Mouse (Mus musculus) heart, embryonic 10.5 days (tissue): ENCODE data around the gene Rad50. TPM values are rescaled to one million over a fixed set of nuclear protein-coding genes. Genes with fewer than 3 reads are reported as not detected.

ENCODE experiments used
- DNase-seq: peaks from one replicate; pipeline ENCODE4 v3.0.0-alpha.2; 2017; ENCODE audit warnings: low spot score
- H3K27ac ChIP-seq: fragments of 300-500 bp; sonication (generic); 2 replicates; pipeline ENCODE4 v1.5.1; 2016; ENCODE audit warnings: mild to moderate bottlenecking
- H3K27me3 ChIP-seq: fragments of 300-500 bp; sonication (generic); 2 replicates; pipeline ENCODE4 v1.6.1; 2016; ENCODE audit warnings: mild to moderate bottlenecking; ENCODE audit not compliant: poor library complexity, insufficient read depth, severe bottlenecking
- H3K36me3 ChIP-seq: fragments of 300-500 bp; sonication (generic); 2 replicates; pipeline ENCODE4 v1.6.1; 2016; ENCODE audit warnings: mild to moderate bottlenecking, moderate library complexity
- H3K4me1 ChIP-seq: fragments of 300-500 bp; sonication (generic); 2 replicates; pipeline ENCODE4 v1.6.1; 2016; ENCODE audit warnings: mild to moderate bottlenecking
- H3K4me3 ChIP-seq: fragments of 300-500 bp; sonication (generic); 2 replicates; pipeline ENCODE4 v1.5.1; 2016; ENCODE audit warnings: mild to moderate bottlenecking, moderate library complexity
- H3K9me3 ChIP-seq: fragments of 300-500 bp; sonication (generic); 2 replicates; pipeline ENCODE4 v1.6.1; 2016; ENCODE audit warnings: mild to moderate bottlenecking, moderate library complexity
- WGBS: fragments of 180-500 bp; shearing (Covaris S2); methylation state at CpG from one replicate; pipeline ENCODE4 v1.1.7; 2016; 5-methylcytosine and 5-hydroxymethylcytosine counted together
- polyA plus RNA-seq: library from polyadenylated mRNA; unstranded; fragments of >200 nt; fragmentation: Nextera tagmentation; extraction: Ambion mirVana; gene quantifications from 2 replicates; pipeline ENCODE4 v1.2.1, GENCODE M21; 2016

Rad50 gene
- polyA plus RNA-seq, 1 experiment from 2014 or later: 26.5 TPM

- DNase-seq: no peak
- H3K4me1 ChIP-seq: peaks cover 4% of the 10 kb centered on the region; the same call in 1 of the 2 replicates
- H3K36me3 ChIP-seq: peaks cover 44% of the 10 kb centered on the region
- WGBS: 68% methylated on average over 2 of the region's 2 CpGs
- no peak overlapping the region for H3K4me3 ChIP-seq
- no peaks in the 10 kb centered on the region for H3K27me3 ChIP-seq
- no peak overlapping the region for H3K27ac ChIP-seq
- H3K9me3 ChIP-seq: no peaks in the 10 kb centered on the region
These were observed 24.9 kb downstream of the Rad50 start for GRCm38 (mm10) chr11:53682170-53682569.

GRCm38 (mm10) chr11:53681686-53682085 lies 25.4 kb downstream of the Rad50 start:
- no peak for DNase-seq
- peaks cover 44% of the 10 kb centered on the region for H3K36me3 ChIP-seq
- H3K4me1 ChIP-seq: peaks cover 4% of the 10 kb centered on the region; the same call in 1 of the 2 replicates
- 93% methylated on average over 2 of the region's 2 CpGs for WGBS
- H3K4me3 ChIP-seq: no peak overlapping the region
- H3K27me3 ChIP-seq: no peaks in the 10 kb centered on the region
- no peaks in the 10 kb centered on the region for H3K9me3 ChIP-seq
- no peak overlapping the region for H3K27ac ChIP-seq

- H3K4me1 ChIP-seq: peaks cover 4% of the 10 kb centered on the region; the same call in 1 of the 2 replicates
- no peaks in the 10 kb centered on the region for H3K27me3 ChIP-seq
- no peak for DNase-seq
- no peaks in the 10 kb centered on the region for H3K9me3 ChIP-seq
- no peak overlapping the region for H3K4me3 ChIP-seq
- H3K27ac ChIP-seq: no peak overlapping the region
- 88% methylated on average over 4 of the region's 4 CpGs for WGBS
- peaks cover 56% of the 10 kb centered on the region for H3K36me3 ChIP-seq
These were observed 27.0 kb downstream of the Rad50 start for GRCm38 (mm10) chr11:53680141-53680540.

- WGBS: 91% methylated on average over 4 of the region's 4 CpGs
- no peaks in the 10 kb centered on the region for H3K4me1 ChIP-seq
- peaks cover 66% of the 10 kb centered on the region for H3K36me3 ChIP-seq
- H3K27me3 ChIP-seq: no peaks in the 10 kb centered on the region
- DNase-seq: no peak
- H3K4me3 ChIP-seq: no peak overlapping the region
- H3K9me3 ChIP-seq: no peaks in the 10 kb centered on the region
- H3K27ac ChIP-seq: no peak overlapping the region
These were observed 35.7 kb downstream of the Rad50 start for GRCm38 (mm10) chr11:53671414-53671813.

GRCm38 (mm10) chr11:53664091-53664490 lies 43.0 kb downstream of the Rad50 start:
- H3K4me1 ChIP-seq: peaks cover 12% of the 10 kb centered on the region
- no peak for DNase-seq
- no peak overlapping the region for H3K4me3 ChIP-seq
- H3K9me3 ChIP-seq: no peaks in the 10 kb centered on the region
- peaks cover 36% of the 10 kb centered on the region for H3K36me3 ChIP-seq
- no peak overlapping the region for H3K27ac ChIP-seq
- WGBS: 70% methylated on average over 5 of the region's 5 CpGs
- no peaks in the 10 kb centered on the region for H3K27me3 ChIP-seq

GRCm38 (mm10) chr11:53662794-53663674 lies 44.1 kb downstream of the Rad50 start:
- no peak for DNase-seq
- Histone ChIP-seq H3K4me3 (no peak overlapping the region), H3K4me1 (peaks cover 14% of the 10 kb centered on the region), H3K27me3 (no peaks in the 10 kb centered on the region), H3K36me3 (peaks cover 28% of the 10 kb centered on the region), H3K27ac (peak overlapping the region; percentile 5; the same call in 1 of the 2 replicates), H3K9me3 (no peaks in the 10 kb centered on the region)
- WGBS: 52% methylated on average over 14 of the region's 14 CpGs

- no peaks in the 10 kb centered on the region for H3K9me3 ChIP-seq
- H3K4me1 ChIP-seq: peaks cover 33% of the 10 kb centered on the region
- H3K36me3 ChIP-seq: peaks cover 18% of the 10 kb centered on the region
- H3K27me3 ChIP-seq: no peaks in the 10 kb centered on the region
- 44% methylated on average over 6 of the region's 6 CpGs for WGBS
- no peak overlapping the region for H3K4me3 ChIP-seq
- no peak overlapping the region for H3K27ac ChIP-seq
- DNase-seq: no peak
These were observed 49.3 kb downstream of the Rad50 start for GRCm38 (mm10) chr11:53657828-53658227.

- Histone ChIP-seq H3K27me3 (no peaks in the 10 kb centered on the region), H3K36me3 (peaks cover 18% of the 10 kb centered on the region), H3K4me1 (peaks cover 29% of the 10 kb centered on the region), H3K27ac (0 out of 2 replicates have a peak overlapping the region, but pooled peaks have one; percentile 9), H3K9me3 (no peaks in the 10 kb centered on the region), H3K4me3 (no peak overlapping the region)
- WGBS: 68% methylated on average over 8 of the region's 8 CpGs
- no peak for DNase-seq
These were observed 49.7 kb downstream of the Rad50 start for GRCm38 (mm10) chr11:53657381-53657780.

GRCm38 (mm10) chr11:53656558-53657202 lies 50.4 kb downstream of the Rad50 start:
- H3K36me3 ChIP-seq: peaks cover 25% of the 10 kb centered on the region
- H3K27ac ChIP-seq: no peak overlapping the region
- no peaks in the 10 kb centered on the region for H3K27me3 ChIP-seq
- H3K4me3 ChIP-seq: no peak overlapping the region
- H3K4me1 ChIP-seq: peaks cover 29% of the 10 kb centered on the region
- H3K9me3 ChIP-seq: no peaks in the 10 kb centered on the region
- 60% methylated on average over 9 of the region's 9 CpGs for WGBS
- no peak for DNase-seq

- no peaks in the 10 kb centered on the region for H3K9me3 ChIP-seq
- DNase-seq: peak; percentile 93
- peaks cover 29% of the 10 kb centered on the region for H3K4me1 ChIP-seq
- 13% methylated on average over 5 of the region's 5 CpGs for WGBS
- peak overlapping the region; percentile 70; the same call in 1 of the 2 replicates for H3K27ac ChIP-seq
- H3K4me3 ChIP-seq: no peak overlapping the region
- peaks cover 42% of the 10 kb centered on the region for H3K36me3 ChIP-seq
- no peaks in the 10 kb centered on the region for H3K27me3 ChIP-seq
These were observed 52.1 kb downstream of the Rad50 start for GRCm38 (mm10) chr11:53655043-53655442.

- no peaks in the 10 kb centered on the region for H3K9me3 ChIP-seq
- 90% methylated on average over 2 of the region's 2 CpGs for WGBS
- no peak overlapping the region for H3K27ac ChIP-seq
- H3K36me3 ChIP-seq: peaks cover 54% of the 10 kb centered on the region
- DNase-seq: no peak
- no peak overlapping the region for H3K4me3 ChIP-seq
- H3K4me1 ChIP-seq: peaks cover 20% of the 10 kb centered on the region
- no peaks in the 10 kb centered on the region for H3K27me3 ChIP-seq
These were observed 54.7 kb downstream of the Rad50 start for GRCm38 (mm10) chr11:53652427-53652826.

GRCm38 (mm10) chr11:53651441-53651840 lies 55.7 kb downstream of the Rad50 start:
- no peaks in the 10 kb centered on the region for H3K9me3 ChIP-seq
- 94% methylated on average over 4 of the region's 4 CpGs for WGBS
- DNase-seq: no peak
- H3K36me3 ChIP-seq: peaks cover 54% of the 10 kb centered on the region
- H3K4me3 ChIP-seq: no peak overlapping the region
- H3K4me1 ChIP-seq: peaks cover 12% of the 10 kb centered on the region
- no peaks in the 10 kb centered on the region for H3K27me3 ChIP-seq
- H3K27ac ChIP-seq: no peak overlapping the region

- Histone ChIP-seq H3K27me3 (no peaks in the 10 kb centered on the region), H3K27ac (no peak overlapping the region), H3K9me3 (no peaks in the 10 kb centered on the region), H3K36me3 (0 out of 2 replicates have a peak, but pooled peaks cover 5% of the 10 kb centered on the region), H3K4me1 (peaks cover 15% of the 10 kb centered on the region; the same call in 1 of the 2 replicates), H3K4me3 (no peak overlapping the region)
- no peak for DNase-seq
- WGBS: 85% methylated on average over 5 of the region's 5 CpGs
These were observed 63.1 kb downstream of the Rad50 start for GRCm38 (mm10) chr11:53644017-53644416.
